Mouse (Mus musculus): Measurements from ENCODE around the gene Hbq1a. TPM values are rescaled to one million over a fixed set of nuclear protein-coding genes. Genes with fewer than 3 reads are reported as not detected.
"Not testable (repeated sequence)": the region's sequence is repeated elsewhere in the genome, so short reads cannot be mapped to it uniquely, and the experiment has no call there.

The Hbq1a gene
- not detected in 2 replicates for polyA plus RNA-seq (2012; rRNA removed)

DNA sequence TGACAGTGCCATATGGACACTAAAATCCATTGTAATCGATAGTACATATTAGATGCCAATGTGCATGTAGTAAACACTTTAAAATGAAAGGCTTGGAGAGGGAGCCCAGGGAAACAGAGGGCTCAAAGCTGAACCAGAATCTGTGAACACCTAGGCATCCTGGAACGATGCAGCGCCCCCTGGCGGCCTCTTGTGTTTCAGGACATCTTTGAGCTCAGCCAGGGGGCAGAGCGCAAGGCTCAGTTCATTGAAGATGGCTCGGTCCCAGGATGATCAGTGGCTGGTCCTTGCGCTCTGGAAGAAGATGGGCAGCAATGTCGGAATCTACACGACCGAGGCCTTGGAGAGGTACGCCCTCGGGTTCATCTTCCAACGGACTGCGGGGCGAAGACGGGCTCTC is at the start of gene Hbq1a:
Gene Hbq1a (plus strand): TSS at position 205 of the 400 bp plus-strand sequence.
- peak; percentile 66; the same call in 1 of the 2 replicates for TF ChIP-seq CTCF (IDR thresholded peaks at IDR 0.05; ENCODE audit: extremely low read depth, insufficient read length, insufficient replicate concordance, low read depth, low read length)
- H3K27ac ChIP-seq (ENCODE audit: insufficient read depth, low read depth, low read length); H3K27me3 ChIP-seq (ENCODE audit: control insufficient read depth, insufficient read depth, low read length); H3K36me3 ChIP-seq (ENCODE audit: control insufficient read depth, insufficient read depth, low read length); H3K4me1 ChIP-seq (ENCODE audit: control insufficient read depth, insufficient read depth, insufficient read length, low read length): not testable (repeated sequence)
- 7% methylated on average over 16 of the region's 16 CpGs for WGBS
- H3K4me3 ChIP-seq (ENCODE audit: low read depth, low read length), result 0 out of 2 replicates have a peak within 1 kb of the TSS, but pooled peaks have one; percentile 25

DNA sequence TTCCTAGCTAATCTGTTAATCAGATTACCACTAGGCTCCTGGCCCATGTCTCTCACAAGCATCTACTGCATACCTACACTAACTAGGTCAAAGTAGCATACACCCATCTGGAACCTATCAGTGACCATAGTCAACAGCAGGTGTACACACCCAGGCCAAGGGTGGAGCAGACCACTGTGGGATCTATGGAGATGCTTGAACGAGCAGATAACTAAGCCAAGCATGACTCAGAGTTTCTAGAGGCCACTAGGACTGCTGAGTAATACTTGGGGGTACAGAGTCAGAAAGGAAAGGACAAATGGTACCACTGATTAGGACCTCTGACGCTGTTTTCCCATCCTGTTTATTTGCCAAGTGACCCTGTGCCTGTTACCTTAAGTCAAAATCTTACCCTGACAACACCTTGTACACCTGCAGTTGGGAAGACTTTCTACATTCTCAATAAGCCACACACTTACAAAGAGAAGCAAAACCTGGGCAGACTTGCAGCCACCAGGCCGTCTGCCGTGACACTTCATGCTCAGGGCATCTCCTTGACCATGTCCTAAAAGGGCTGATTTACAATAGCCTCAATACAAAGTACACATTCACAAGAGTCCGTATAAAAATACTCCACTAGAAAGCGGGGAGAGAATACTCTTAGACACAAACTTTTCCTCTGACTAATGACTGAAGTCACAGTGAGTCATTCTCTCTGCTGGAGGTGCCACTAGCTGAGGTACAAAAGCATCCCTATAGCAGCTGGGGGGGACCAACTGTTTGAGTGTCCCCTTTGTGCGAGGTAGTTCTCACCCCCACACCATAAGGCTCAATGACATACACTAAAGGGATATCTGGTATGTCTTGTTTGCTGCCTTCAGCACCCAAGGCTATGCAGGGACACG is 48.7 kb upstream of the Hbq1a start:
- no peak overlapping the region for H3K4me3 ChIP-seq (ENCODE audit: low read depth, low read length)
- H3K36me3 ChIP-seq (ENCODE audit: control insufficient read depth, insufficient read depth, low read length), result peaks cover 17% of the 10 kb centered on the region
- 79% methylated on average over 8 of the region's 8 CpGs for WGBS
- no peak overlapping the region for H3K27ac ChIP-seq (ENCODE audit: insufficient read depth, low read depth, low read length)
- no peaks in the 10 kb centered on the region for H3K27me3 ChIP-seq (ENCODE audit: control insufficient read depth, insufficient read depth, low read length)
- no peaks in the 10 kb centered on the region for H3K4me1 ChIP-seq (ENCODE audit: control insufficient read depth, insufficient read depth, insufficient read length, low read length)
- TF ChIP-seq CTCF (IDR thresholded peaks at IDR 0.05; ENCODE audit: extremely low read depth, insufficient read length, insufficient replicate concordance, low read depth, low read length), result no peak
- no peak for TF ChIP-seq POLR2A (IDR thresholded peaks at IDR 0.05; ENCODE audit: low read depth, low read length)

DNA sequence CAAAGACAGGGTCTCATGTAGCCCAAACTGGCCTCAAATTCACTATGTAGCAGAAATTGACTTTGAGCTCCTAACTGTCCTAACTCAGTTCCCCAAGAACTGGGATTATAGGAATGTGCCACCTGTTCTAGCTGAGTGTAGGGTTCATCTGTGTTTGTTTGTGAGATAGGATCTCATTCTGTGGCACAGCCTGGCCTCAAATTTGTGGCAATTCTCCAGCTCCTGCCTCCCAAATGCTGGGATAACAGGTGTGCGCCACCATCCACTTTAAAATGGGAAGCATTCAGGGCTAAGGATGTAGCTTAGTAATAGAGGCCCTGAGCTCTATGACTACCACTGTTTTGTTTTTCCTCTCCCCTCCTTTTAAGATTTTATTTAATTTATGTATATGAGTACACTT is 46.7 kb upstream of the Hbq1a start:
- no peak for TF ChIP-seq POLR2A (IDR thresholded peaks at IDR 0.05; ENCODE audit: low read depth, low read length)
- no peak for TF ChIP-seq CTCF (IDR thresholded peaks at IDR 0.05; ENCODE audit: extremely low read depth, insufficient read length, insufficient replicate concordance, low read depth, low read length)
- peaks cover 11% of the 10 kb centered on the region for H3K36me3 ChIP-seq (ENCODE audit: control insufficient read depth, insufficient read depth, low read length)
- no peak overlapping the region for H3K27ac ChIP-seq (ENCODE audit: insufficient read depth, low read depth, low read length)
- no peaks in the 10 kb centered on the region for H3K27me3 ChIP-seq (ENCODE audit: control insufficient read depth, insufficient read depth, low read length)
- WGBS, result 97% methylated on average over 1 of the region's 1 CpGs
- H3K4me1 ChIP-seq (ENCODE audit: control insufficient read depth, insufficient read depth, insufficient read length, low read length), result no peaks in the 10 kb centered on the region
- no peak overlapping the region for H3K4me3 ChIP-seq (ENCODE audit: low read depth, low read length)

DNA sequence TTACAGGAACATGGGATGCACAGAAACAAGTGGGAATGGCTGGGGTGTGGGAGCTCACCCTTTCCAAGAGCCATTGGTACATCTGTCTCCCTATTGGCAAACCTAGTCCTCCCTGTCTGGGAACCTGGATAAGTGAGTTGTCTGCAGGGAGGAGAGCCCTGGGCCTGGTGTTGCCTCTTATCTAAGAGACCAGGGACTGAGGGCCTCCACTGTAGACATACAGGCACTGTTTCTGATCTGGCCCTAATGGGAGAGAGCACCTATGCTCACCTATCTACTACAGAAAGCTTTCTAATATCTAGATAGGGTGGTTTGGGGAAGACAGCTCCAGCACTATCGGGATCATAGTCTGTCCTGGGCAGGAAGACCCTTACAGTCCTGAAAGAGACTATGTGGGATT is 43.7 kb upstream of the Hbq1a start:
- no peak overlapping the region for H3K27ac ChIP-seq (ENCODE audit: insufficient read depth, low read depth, low read length)
- no peak overlapping the region for H3K4me3 ChIP-seq (ENCODE audit: low read depth, low read length)
- no peak for TF ChIP-seq POLR2A (IDR thresholded peaks at IDR 0.05; ENCODE audit: low read depth, low read length)
- no peak for TF ChIP-seq CTCF (IDR thresholded peaks at IDR 0.05; ENCODE audit: extremely low read depth, insufficient read length, insufficient replicate concordance, low read depth, low read length)
- no peaks in the 10 kb centered on the region for H3K4me1 ChIP-seq (ENCODE audit: control insufficient read depth, insufficient read depth, insufficient read length, low read length)
- WGBS, result 98% methylated on average over 1 of the region's 1 CpGs
- no peaks in the 10 kb centered on the region for H3K27me3 ChIP-seq (ENCODE audit: control insufficient read depth, insufficient read depth, low read length)
- H3K36me3 ChIP-seq (ENCODE audit: control insufficient read depth, insufficient read depth, low read length), result peaks cover 13% of the 10 kb centered on the region; the same call in 1 of the 2 replicates

DNA sequence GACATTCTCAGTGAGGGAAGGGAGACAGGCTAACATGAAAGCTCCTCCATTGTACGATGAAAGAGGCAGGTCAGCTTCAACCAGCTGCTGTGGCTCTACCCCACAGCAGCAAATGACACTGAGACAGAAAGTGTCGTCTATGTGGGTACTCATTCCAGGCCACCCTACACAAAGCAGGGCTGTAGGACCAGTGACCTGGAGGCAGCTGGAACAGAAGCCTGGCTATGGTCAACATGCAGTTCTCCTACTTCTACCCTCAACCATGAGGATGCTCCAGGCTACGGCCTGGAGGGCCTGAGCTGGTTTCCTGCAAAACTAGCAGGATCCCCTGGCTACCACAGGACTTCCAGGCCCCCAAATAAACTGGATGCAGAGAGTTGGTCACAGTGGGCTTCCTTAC is 43.3 kb upstream of the Hbq1a start:
- Histone ChIP-seq H3K4me3 (ENCODE audit: low read depth, low read length) (no peak overlapping the region), H3K27me3 (ENCODE audit: control insufficient read depth, insufficient read depth, low read length) (no peaks in the 10 kb centered on the region), H3K4me1 (ENCODE audit: control insufficient read depth, insufficient read depth, insufficient read length, low read length) (no peaks in the 10 kb centered on the region), H3K36me3 (ENCODE audit: control insufficient read depth, insufficient read depth, low read length) (peaks cover 13% of the 10 kb centered on the region; the same call in 1 of the 2 replicates), H3K27ac (ENCODE audit: insufficient read depth, low read depth, low read length) (no peak overlapping the region)
- TF ChIP-seq CTCF (IDR thresholded peaks at IDR 0.05; ENCODE audit: extremely low read depth, insufficient read length, insufficient replicate concordance, low read depth, low read length) (no peak), POLR2A (IDR thresholded peaks at IDR 0.05; ENCODE audit: low read depth, low read length) (no peak)
- 92% methylated on average over 3 of the region's 3 CpGs for WGBS

DNA sequence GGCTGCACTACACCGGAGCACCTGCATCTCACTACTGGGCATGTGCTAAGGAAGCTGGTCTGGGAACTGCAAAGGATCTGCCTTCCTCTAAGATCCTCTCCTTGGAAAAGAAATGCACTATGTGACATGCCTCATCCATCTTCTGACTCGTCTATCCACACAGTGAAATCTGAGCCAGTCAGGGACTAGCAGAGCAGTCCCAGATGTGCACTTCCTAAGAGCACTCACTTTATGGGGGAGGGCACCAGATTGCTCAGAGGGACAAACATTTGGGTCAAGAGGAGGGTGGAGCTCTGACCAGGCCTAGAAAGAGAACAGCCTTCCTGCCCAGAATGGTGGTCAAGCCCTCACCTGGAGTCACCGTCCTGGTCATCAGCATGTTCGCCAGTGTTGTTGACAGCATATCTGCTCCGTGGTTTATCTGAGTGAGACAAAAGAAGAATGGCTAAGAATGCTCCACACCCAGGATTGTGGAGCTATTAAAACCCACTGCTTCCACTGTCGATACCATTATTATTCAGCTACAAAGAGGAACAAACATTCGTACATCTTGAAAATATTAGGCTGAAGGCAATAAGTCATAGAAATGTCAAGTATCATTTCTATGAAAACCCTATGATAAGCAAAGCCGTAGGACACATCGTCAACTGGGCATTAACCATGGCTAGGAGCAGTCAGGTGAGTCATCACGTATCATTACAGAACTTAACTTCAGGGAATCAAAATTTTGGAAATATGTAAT is 37.0 kb upstream of the Hbq1a start:
- Histone ChIP-seq H3K36me3 (ENCODE audit: control insufficient read depth, insufficient read depth, low read length) (peaks cover 9% of the 10 kb centered on the region; the same call in 1 of the 2 replicates), H3K4me1 (ENCODE audit: control insufficient read depth, insufficient read depth, insufficient read length, low read length) (0 out of 2 replicates have a peak, but pooled peaks cover under 1% of the 10 kb centered on the region), H3K27me3 (ENCODE audit: control insufficient read depth, insufficient read depth, low read length) (no peaks in the 10 kb centered on the region), H3K27ac (ENCODE audit: insufficient read depth, low read depth, low read length) (no peak overlapping the region), H3K4me3 (ENCODE audit: low read depth, low read length) (no peak overlapping the region)
- WGBS, result 85% methylated on average over 10 of the region's 10 CpGs
- TF ChIP-seq CTCF (IDR thresholded peaks at IDR 0.05; ENCODE audit: extremely low read depth, insufficient read length, insufficient replicate concordance, low read depth, low read length) (no peak), POLR2A (IDR thresholded peaks at IDR 0.05; ENCODE audit: low read depth, low read length) (no peak)
